Mouse (Mus musculus): ENCODE data around the gene Olfr609. TPM values are rescaled to one million over a fixed set of nuclear protein-coding genes. Genes with fewer than 3 reads are reported as not detected.

Olfr609 gene
- polyA plus RNA-seq (2012), result not detected in 2 replicates

DNA sequence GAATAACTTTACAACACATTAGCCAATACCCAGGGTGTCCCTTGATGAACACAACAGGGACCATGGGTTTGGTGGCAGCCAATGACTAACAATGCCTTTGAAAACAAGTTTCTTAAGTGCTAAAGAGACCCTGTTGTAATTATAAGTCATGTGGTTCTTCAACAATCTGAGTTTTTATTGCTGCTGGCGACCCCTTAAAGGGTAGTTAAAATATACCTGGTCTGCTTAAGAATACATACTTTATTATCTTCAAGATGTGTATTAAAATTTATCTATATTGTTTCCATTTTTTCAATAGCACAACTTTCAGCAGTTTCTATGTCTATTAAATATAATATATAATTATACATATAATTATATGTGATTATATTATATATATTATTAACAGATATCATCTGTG, at the start of gene Olfr609:
Gene Olfr609, minus strand, starts transcription at position 101 of the 400 bp plus-strand sequence.

DNA sequence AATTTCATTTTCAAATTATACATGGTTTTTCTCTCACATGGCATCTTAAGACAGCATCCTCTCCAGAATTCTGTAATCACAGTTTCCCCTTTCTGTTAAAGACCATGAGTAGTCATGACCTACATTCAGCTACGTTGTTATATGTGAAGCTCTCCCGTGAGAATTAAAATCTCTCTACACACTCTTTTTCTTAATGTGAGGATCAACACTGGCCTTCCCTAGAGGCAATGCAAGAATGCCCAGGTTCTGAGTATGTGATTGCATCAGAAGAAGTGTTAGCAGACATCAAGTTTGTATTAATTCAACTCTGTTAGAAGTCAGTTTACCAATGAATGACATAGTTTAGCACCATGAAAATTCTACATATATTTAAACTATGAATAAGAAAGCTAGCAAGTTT, 44.8 kb upstream of the Olfr609 start, which contains the start of gene Olfr612:
Gene Olfr612, minus strand, starts transcription at position 101 of the 400 bp plus-strand sequence.

DNA sequence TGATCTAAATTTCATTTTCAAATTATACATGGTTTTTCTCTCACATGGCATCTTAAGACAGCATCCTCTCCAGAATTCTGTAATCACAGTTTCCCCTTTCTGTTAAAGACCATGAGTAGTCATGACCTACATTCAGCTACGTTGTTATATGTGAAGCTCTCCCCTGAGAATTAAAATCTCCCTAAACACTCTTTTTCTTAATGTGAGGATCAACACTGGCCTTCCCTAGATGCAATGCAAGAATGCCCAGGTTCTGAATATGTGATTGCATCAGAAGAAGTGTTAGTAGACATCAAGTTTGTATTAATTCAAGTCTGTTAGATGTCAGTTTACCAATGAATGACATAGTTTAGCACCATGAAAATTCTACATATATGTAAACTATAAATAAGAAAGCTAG, 22.9 kb upstream of the Olfr609 start, which contains the start of gene Olfr611:
Gene Olfr611, minus strand, starts transcription at position 101 of the 400 bp plus-strand sequence.

DNA sequence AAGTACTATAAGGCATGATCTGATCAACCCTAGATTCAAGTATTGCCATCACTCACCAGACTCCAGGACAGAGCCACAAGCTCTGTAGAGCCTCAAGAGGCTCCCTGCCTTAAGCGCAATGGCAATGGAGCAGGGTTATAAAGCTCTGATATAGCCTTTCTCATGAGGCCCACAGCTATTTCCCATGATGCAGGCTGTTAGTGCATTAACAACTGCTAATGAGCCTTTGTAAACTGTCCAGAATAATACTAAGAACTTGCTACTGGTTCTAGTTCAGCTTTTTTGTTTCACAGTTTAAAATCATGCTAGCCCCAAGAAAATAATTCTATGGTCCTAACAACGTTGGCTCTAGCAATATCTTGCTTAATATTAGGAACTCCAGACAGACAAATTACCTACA, 14.2 kb upstream of the Olfr609 start, which contains the start of gene Olfr610:
Gene Olfr610, minus strand, starts transcription at position 101 of the 400 bp plus-strand sequence.

DNA sequence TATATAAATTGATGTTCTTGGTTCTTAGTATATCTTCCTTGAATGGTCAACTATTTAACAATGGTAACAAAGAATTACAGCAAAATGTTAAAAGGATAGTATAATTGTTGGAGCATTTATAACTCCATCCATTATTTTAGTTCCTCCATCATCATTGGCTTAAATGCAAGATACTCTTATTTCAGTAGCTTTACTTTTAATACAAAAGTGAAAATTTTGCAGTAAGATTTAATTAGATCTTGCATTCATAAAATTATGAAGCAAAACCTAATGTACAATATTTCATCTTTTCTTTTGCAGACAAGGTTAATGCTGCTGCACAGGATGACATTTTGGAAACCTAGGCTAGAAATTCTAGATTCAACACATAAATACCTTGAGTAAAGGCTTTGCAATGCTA, 28.3 kb downstream of the Olfr609 start, which contains the start of gene Olfr608:
Gene Olfr608, plus strand, starts transcription at position 301 of the 400 bp plus-strand sequence.

DNA sequence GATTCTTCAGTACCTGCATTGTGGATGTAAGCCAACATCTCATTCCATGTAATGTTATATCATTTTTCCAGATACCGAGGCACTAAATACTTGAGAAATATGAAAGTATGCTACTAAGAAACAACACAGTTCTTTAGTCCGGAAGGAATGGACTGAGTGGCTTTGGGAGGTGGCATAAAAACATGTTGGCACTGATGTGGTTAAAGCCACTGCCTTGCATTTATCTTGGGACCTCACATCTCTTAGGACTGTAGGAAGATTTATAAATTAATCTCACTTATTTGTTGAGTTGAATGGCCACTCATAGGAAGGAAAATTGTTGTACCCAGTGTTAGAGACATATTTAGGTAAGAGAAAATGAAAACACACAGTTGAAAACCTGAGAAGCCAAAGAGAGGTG, 49.1 kb downstream of the Olfr609 start, which contains the start of gene Olfr606:
Gene Olfr606, plus strand, starts transcription at position 301 of the 400 bp plus-strand sequence.

DNA sequence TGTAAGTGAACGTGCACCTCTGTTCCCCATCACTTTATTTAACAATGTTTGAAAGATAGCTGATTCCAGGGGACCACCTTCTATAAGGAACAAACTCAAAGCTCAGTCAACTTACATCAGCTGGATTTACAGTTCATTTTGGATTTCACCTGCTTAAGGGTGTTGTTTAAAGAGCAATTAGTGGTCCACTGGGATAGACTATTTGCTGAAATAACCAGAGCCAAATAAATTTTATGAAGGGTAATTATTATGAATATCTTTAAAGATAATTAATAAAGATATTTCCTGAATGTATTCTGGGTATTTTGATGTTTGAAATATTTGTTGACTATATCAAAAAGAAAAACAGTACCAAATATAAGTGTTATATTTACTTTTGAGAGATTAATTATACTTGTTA, 52.5 kb downstream of the Olfr609 start, which contains the start of gene Olfr605:
Gene Olfr605, minus strand, starts transcription at position 101 of the 400 bp plus-strand sequence.

Other genes with a start within 250 kb of the Olfr609 start
- not detected in 2 replicates for gene Usp17ld, start 245.6 kb downstream of the Olfr609 start, polyA plus RNA-seq (2012)
- gene Olfr596, start 192.4 kb downstream of the Olfr609 start, polyA plus RNA-seq (2012), result not detected in 2 replicates
- gene Olfr597, start 181.7 kb downstream of the Olfr609 start, polyA plus RNA-seq (2012), result not detected in 2 replicates
- gene Olfr598, start 174.5 kb downstream of the Olfr609 start, polyA plus RNA-seq (2012), result not detected in 2 replicates
- not detected in 2 replicates for gene Olfr599, start 162.1 kb downstream of the Olfr609 start, polyA plus RNA-seq (2012)
- gene Olfr600, start 148.4 kb downstream of the Olfr609 start, polyA plus RNA-seq (2012), result not detected in 2 replicates
- not detected in 2 replicates for gene Olfr601, start 135.4 kb downstream of the Olfr609 start, polyA plus RNA-seq (2012)
- not detected in 2 replicates for gene Olfr603, start 111.9 kb downstream of the Olfr609 start, polyA plus RNA-seq (2012)
- gene Usp17lc, start 83.0 kb downstream of the Olfr609 start, polyA plus RNA-seq (2012), result not detected in 2 replicates
- not detected in 2 replicates for gene Olfr605, start 52.6 kb downstream of the Olfr609 start, polyA plus RNA-seq (2012)
- not detected in 2 replicates for gene Olfr606, start 49.0 kb downstream of the Olfr609 start, polyA plus RNA-seq (2012)
- gene Olfr607, start 33.9 kb downstream of the Olfr609 start, polyA plus RNA-seq (2012), result not detected in 2 replicates
- gene Olfr608, start 28.2 kb downstream of the Olfr609 start, polyA plus RNA-seq (2012), result not detected in 2 replicates
- not detected in 2 replicates for gene Olfr610, start 14.1 kb upstream of the Olfr609 start, polyA plus RNA-seq (2012)
- not detected in 2 replicates for gene Olfr611, start 22.8 kb upstream of the Olfr609 start, polyA plus RNA-seq (2012)
- not detected in 2 replicates for gene Olfr612, start 44.7 kb upstream of the Olfr609 start, polyA plus RNA-seq (2012)
- not detected in 2 replicates for gene Olfr613, start 50.0 kb upstream of the Olfr609 start, polyA plus RNA-seq (2012)
- not detected in 2 replicates for gene Olfr615, start 58.0 kb upstream of the Olfr609 start, polyA plus RNA-seq (2012)
- gene Olfr616, start 71.1 kb upstream of the Olfr609 start, polyA plus RNA-seq (2012), result not detected in 2 replicates
- gene Olfr617, start 75.0 kb upstream of the Olfr609 start, polyA plus RNA-seq (2012), result not detected in 2 replicates
- not detected in 2 replicates for gene Olfr618, start 92.0 kb upstream of the Olfr609 start, polyA plus RNA-seq (2012)
- gene Olfr619, start 102.5 kb upstream of the Olfr609 start, polyA plus RNA-seq (2012), result not detected in 2 replicates
- gene Olfr620, start 114.5 kb upstream of the Olfr609 start, polyA plus RNA-seq (2012), result not detected in 2 replicates
- gene Olfr622, start 144.6 kb upstream of the Olfr609 start, polyA plus RNA-seq (2012), result not detected in 2 replicates
- not detected in 2 replicates for gene Olfr623, start 165.6 kb upstream of the Olfr609 start, polyA plus RNA-seq (2012)
- 0.02 TPM in 1 of 2 replicates, not detected in the other for gene Olfr624, start 173.1 kb upstream of the Olfr609 start, polyA plus RNA-seq (2012)
- 0.19 TPM in 1 of 2 replicates, not detected in the other for gene Olfr625-ps1, start 184.7 kb upstream of the Olfr609 start, polyA plus RNA-seq (2012)
- gene Olfr243, start 216.6 kb upstream of the Olfr609 start, polyA plus RNA-seq (2012), result not detected in 2 replicates
- gene Olfr628, start 232.3 kb upstream of the Olfr609 start, polyA plus RNA-seq (2012), result not detected in 2 replicates
- gene Olfr629, start 246.9 kb upstream of the Olfr609 start, polyA plus RNA-seq (2012), result not detected in 2 replicates

Data from megakaryocyte-erythroid progenitor cell, adult 5 weeks (primary cell).